9 mouse cellular contexts compared by ENCODE assay signal in genomic region chr16:11370132-11370544, GRCm38 (mm10). TPM values are rescaled to one million over a fixed set of nuclear protein-coding genes. Genes with fewer than 3 reads are reported as not detected.
DNase-seq lines count a peak whose midpoint lies in the region; ATAC-seq lines count a peak whose summit lies in the region.
"Had no signal": no experiment of that assay in that cellular context is flagged by ENCODE, and none has a peak within 500 bp of the region (broad histone marks: within the 10 kb centered on the region; RNA-seq: fewer than 3 reads in every experiment).

No protein-coding gene starts in this region.

- 45% methylated on average over 7 of the region's 7 CpGs for WGBS in lung, embryonic 16.5 days
- 71% methylated on average over 7 of the region's 7 CpGs for WGBS in midbrain, embryonic 12.5 days

- H3K36me3 ChIP-seq in lung, embryonic 16.5 days (ENCODE audit: control insufficient read depth, insufficient read depth, low read length), result no peaks in the 10 kb centered on the region; the same call in 1 of the 2 replicates
- H3K36me3 ChIP-seq in midbrain, embryonic 12.5 days, result no peaks in the 10 kb centered on the region; the same call in 1 of the 2 replicates

- ATAC-seq in lung, embryonic 16.5 days (ENCODE audit: low read depth), result 0 out of 2 replicates have a peak, but pooled peaks have one; percentile 31
- ATAC-seq in hematopoietic stem cell, adult 5-6 weeks (replicated peaks in 1 of 2; ENCODE audit: insufficient read depth in 1 of 2, low FRiP score in 2 of 2, low TSS enrichment in 1 of 2, low read depth in 1 of 2, poor library complexity in 2 of 2, severe bottlenecking in 2 of 2), result peak; percentile 41 to 66; a peak in 2 of 4 replicates
- 0 out of 2 replicates have a peak, but pooled peaks have one; percentile 17 for ATAC-seq in midbrain, embryonic 12.5 days (ENCODE audit: low FRiP score, low read depth)

- no peaks in the 10 kb centered on the region for H3K27me3 ChIP-seq in lung, embryonic 16.5 days (ENCODE audit: control insufficient read depth, insufficient read depth, low read depth, low read length)
- H3K27me3 ChIP-seq in midbrain, embryonic 12.5 days, result no peaks in the 10 kb centered on the region
- H3K27me3 ChIP-seq: stomach, embryonic 15.5 days had no signal

- H3K27ac ChIP-seq in lung, embryonic 16.5 days (ENCODE audit: low read length), result no peak overlapping the region
- H3K27ac ChIP-seq in midbrain, embryonic 12.5 days (replicated peaks), result peak overlapping the region; percentile 35; the same call in 1 of the 2 replicates
- H3K27ac ChIP-seq: stomach, embryonic 15.5 days had no signal

- no peak for DNase-seq in lung, adult 18-20 months
- DNase-seq in adrenal gland, postnatal 10 days, result peak; percentile 65
- DNase-seq in gastrocnemius, adult 18-20 months (ENCODE audit: low spot score), result no peak
- no peak for DNase-seq in left cerebral cortex, adult 18-20 months (ENCODE audit: low spot score in 2 of 2)

- no peak overlapping the region for H3K4me2 ChIP-seq in lung, embryonic 16.5 days (ENCODE audit: low read depth, low read length)
- no peak overlapping the region for H3K4me2 ChIP-seq in midbrain, embryonic 12.5 days (replicated peaks)
- H3K4me2 ChIP-seq: stomach, embryonic 15.5 days had no signal

- H3K4me1 ChIP-seq in lung, embryonic 16.5 days (replicated peaks; ENCODE audit: control insufficient read depth, insufficient read depth, low read length), result 0 out of 2 replicates have a peak, but pooled peaks cover 2% of the 10 kb centered on the region
- peaks cover 16% of the 10 kb centered on the region for H3K4me1 ChIP-seq in midbrain, embryonic 12.5 days

- H3K9ac ChIP-seq in lung, embryonic 16.5 days (ENCODE audit: low read length), result no peak overlapping the region
- H3K9ac ChIP-seq in midbrain, embryonic 12.5 days (replicated peaks), result no peak overlapping the region
- H3K9ac ChIP-seq: stomach, embryonic 15.5 days had no signal

- no peaks in the 10 kb centered on the region for H3K9me3 ChIP-seq in lung, embryonic 16.5 days (ENCODE audit: control insufficient read depth, low read length)
- no peaks in the 10 kb centered on the region for H3K9me3 ChIP-seq in midbrain, embryonic 12.5 days
- H3K9me3 ChIP-seq: stomach, embryonic 15.5 days had no signal

- H3K4me3 ChIP-seq in lung, embryonic 16.5 days (ENCODE audit: low read length), result no peak overlapping the region
- H3K4me3 ChIP-seq in midbrain, embryonic 12.5 days, result no peak overlapping the region
- H3K4me3 ChIP-seq: stomach, embryonic 15.5 days had no signal

RNA-seq across cellular contexts. Expression of gene Snx29, which starts 47.4 kb away (rescaled TPM):
- 11.4 and 16.2 TPM in 2 replicates for polyA plus RNA-seq in lung, embryonic 16.5 days (2015; fragmentation: Nextera tagmentation; extraction: Ambion mirVana)
- 10 to 100 TPM; 14.7 to 19.7 TPM for total RNA-seq in adrenal gland, postnatal 10 days (2021)
- 22.8 and 25.7 TPM in 2 replicates for total RNA-seq in hematopoietic stem cell, adult 5-6 weeks (2017)
- polyA plus RNA-seq in midbrain, embryonic 12.5 days (2016; fragmentation: Nextera tagmentation; extraction: Ambion mirVana), result 19.6 and 19.9 TPM in 2 replicates
- total RNA-seq in gastrocnemius, adult 18-20 months (2021), result 10 to 100 TPM; 10.1 to 10.4 TPM
- total RNA-seq in left cerebral cortex, adult 18-20 months (2021), result 10 to 100 TPM; 17.8 to 20.6 TPM

RNA-seq across cellular contexts. Expression of gene Tnfrsf17, which starts 56.5 kb away (rescaled TPM):
- polyA plus RNA-seq in lung, embryonic 16.5 days (2015; fragmentation: Nextera tagmentation; extraction: Ambion mirVana), result not detected in 2 replicates
- not detected for total RNA-seq in adrenal gland, postnatal 10 days (2021)
- total RNA-seq in hematopoietic stem cell, adult 5-6 weeks (2017), result 0.44 TPM in 1 of 2 replicates, not detected in the other
- not detected in 2 replicates for polyA plus RNA-seq in midbrain, embryonic 12.5 days (2016; fragmentation: Nextera tagmentation; extraction: Ambion mirVana)
- not detected for total RNA-seq in gastrocnemius, adult 18-20 months (2021)
- total RNA-seq in left cerebral cortex, adult 18-20 months (2021), result under 1 TPM; 0.46 to 0.73 TPM
- polyA plus RNA-seq: limb, embryonic 11.5 days; stomach, embryonic 15.5 days had no signal
